Mouse (Mus musculus) C2C12 (cell line): ENCODE measurements around the gene Pole3. TPM values are rescaled to one million over a fixed set of nuclear protein-coding genes. Genes with fewer than 3 reads are reported as not detected.

Experiments used
- H3K27me3 ChIP-seq: one replicate; pipeline ENCODE4 v1.6.1; 2011; ENCODE audit not compliant: control insufficient read depth, insufficient read depth, insufficient read length
- H3K36me3 ChIP-seq: one replicate; pipeline ENCODE4 v1.6.1; 2011; ENCODE audit not compliant: control insufficient read depth, insufficient read depth
- H3K4me3 ChIP-seq: one replicate; pipeline ENCODE4 v1.5.1; 2011; ENCODE audit warnings: mild to moderate bottlenecking, control low read depth; ENCODE audit not compliant: poor library complexity, insufficient read depth, severe bottlenecking
- H3K79me2 ChIP-seq: one replicate; pipeline ENCODE4 v1.6.1; 2011; ENCODE audit not compliant: control insufficient read depth, insufficient read depth
- H3K79me3 ChIP-seq: one replicate; pipeline ENCODE4 v1.6.1; 2011; ENCODE audit warnings: low read depth, control low read depth
- H3ac ChIP-seq: one replicate; pipeline ENCODE3; 2011; ENCODE audit warnings: low read depth; ENCODE audit not compliant: control insufficient read depth, insufficient read length
- CEBPB ChIP-seq: IDR thresholded peaks from one replicate; pipeline ENCODE4 v1.6.1; 2011; ENCODE audit warnings: low read depth, mild to moderate bottlenecking, control low read depth, moderate library complexity
- CTCF ChIP-seq: IDR thresholded peaks from one replicate; pipeline ENCODE4 v1.5.1; 2011; ENCODE audit not compliant: control insufficient read depth, insufficient read depth, insufficient read length
- FOSL1 ChIP-seq: IDR thresholded peaks from one replicate; pipeline ENCODE4 v1.8.0; 2011; ENCODE audit warnings: mild to moderate bottlenecking, low read length; ENCODE audit not compliant: poor library complexity, insufficient read depth, severe bottlenecking
- MAX ChIP-seq: IDR thresholded peaks from one replicate; pipeline ENCODE4 v1.6.1; 2011; ENCODE audit warnings: mild to moderate bottlenecking, control low read depth
- MYOD1 ChIP-seq: IDR thresholded peaks from one replicate; pipeline ENCODE4 v1.6.1; 2011; ENCODE audit warnings: low read depth; ENCODE audit not compliant: control insufficient read depth, insufficient read length
- MYOG ChIP-seq: IDR thresholded peaks from one replicate; pipeline ENCODE4 v1.6.1; 2011; ENCODE audit not compliant: control insufficient read depth, insufficient read length; ENCODE audit errors: extremely low read depth
- USF1 ChIP-seq: IDR thresholded peaks from one replicate; pipeline ENCODE4 v1.6.1; 2011; ENCODE audit warnings: low read depth, mild to moderate bottlenecking, control low read depth, moderate library complexity
- polyA plus RNA-seq: library from polyadenylated mRNA; unstranded; fragments of >200 nt; fragmentation: generic; extraction: Trizol; gene quantifications from one replicate; pipeline ENCODE4 v1.2.1, GENCODE M21; 2012; ENCODE audit warnings: missing spikeins

The Pole3 gene
- polyA plus RNA-seq, 1 experiment, result 55.7 TPM

DNA sequence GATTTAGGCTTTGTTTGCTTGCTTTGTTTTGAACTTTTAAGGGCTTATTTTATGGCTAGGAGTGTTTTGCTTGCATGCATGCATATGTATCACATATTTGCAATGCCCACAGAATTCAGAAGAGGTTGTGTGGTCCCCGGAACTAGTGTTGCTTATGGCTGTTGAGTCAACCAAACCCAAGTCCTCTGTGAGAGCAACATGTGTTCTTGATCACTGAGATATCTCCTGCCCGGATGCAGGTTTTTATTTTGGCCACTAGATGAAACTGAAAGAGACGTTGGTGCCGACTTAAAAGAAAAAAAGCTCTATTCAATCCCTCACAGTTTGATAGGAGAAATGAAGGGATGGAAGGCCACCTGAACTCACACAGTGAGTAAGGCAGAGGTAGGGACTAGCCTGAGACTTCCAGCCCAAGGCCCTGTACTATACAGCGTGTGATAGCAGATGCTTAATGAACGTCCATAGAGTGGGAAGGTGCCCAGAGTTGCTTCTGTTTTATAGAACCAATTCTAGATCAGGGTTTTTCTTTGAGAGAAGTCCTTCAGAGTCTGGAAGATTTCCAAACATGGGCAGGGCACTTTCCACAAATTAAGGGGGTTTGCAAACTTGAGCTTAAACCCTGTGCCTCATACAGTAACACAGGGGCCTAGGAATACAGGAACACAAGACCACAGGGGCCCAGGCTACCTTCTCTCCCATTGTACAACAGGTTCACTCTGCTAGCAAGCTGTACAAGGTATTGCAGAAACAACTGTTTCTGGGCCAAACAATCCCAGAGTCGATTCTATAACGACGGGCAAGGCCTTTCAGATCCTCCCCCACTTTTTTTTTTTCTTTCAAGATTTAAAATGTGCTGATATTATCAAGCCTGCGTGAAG is 7.1 kb downstream of the Pole3 start:
- no peaks in the 10 kb centered on the region for H3K79me3 ChIP-seq
- peaks cover 27% of the 10 kb centered on the region for H3K79me2 ChIP-seq
- no peak for TF ChIP-seq CEBPB
- peaks cover 13% of the 10 kb centered on the region for H3K36me3 ChIP-seq
- H3K4me3 ChIP-seq, result no peak overlapping the region
- no peak overlapping the region for H3ac ChIP-seq
- H3K27me3 ChIP-seq, result no peaks in the 10 kb centered on the region

DNA sequence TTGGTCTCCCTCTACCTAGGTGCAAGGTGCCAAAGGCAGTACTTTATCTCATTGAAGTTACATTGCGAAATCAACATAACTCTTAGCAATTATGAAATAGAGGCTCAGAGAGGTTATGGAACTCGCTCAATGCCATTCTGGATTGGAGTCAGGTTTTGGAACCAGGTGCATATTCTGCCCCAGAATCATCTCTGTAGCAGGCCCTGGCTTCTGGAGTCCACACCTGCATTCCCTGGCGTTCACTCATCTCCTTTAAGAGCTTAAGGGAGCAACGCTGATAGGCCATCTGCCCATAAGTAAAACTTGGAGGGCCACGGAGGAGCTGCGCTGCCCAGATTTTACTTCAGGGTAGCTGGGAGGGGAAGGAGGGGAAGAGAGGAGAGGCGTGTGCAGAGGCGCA is 7.8 kb downstream of the Pole3 start:
- H3K79me3 ChIP-seq, result no peaks in the 10 kb centered on the region
- peaks cover 27% of the 10 kb centered on the region for H3K79me2 ChIP-seq
- TF ChIP-seq MAX (no peak), CEBPB (peak; percentile 49)
- no peak overlapping the region for H3ac ChIP-seq
- peaks cover 21% of the 10 kb centered on the region for H3K36me3 ChIP-seq
- H3K4me3 ChIP-seq, result no peak overlapping the region
- no peaks in the 10 kb centered on the region for H3K27me3 ChIP-seq

DNA sequence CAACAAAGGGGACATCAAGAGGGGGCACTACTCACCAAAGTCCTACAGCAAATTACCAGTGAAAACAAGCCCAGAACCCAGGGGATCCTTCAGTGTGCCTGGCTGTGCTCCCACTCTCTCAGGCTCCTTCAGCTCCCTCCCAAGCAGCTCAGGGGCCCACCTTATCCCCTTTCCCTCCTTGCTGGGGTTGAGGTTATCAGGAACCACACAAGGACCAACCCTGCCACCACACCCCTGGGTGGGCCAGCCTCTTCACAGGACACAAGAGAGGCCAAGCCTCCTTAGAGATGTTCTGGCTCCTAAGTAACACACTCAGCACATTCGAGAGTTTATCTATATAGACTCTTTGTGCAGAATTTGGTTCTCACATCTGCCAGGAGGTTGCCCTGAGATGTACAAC is 8.3 kb downstream of the Pole3 start:
- Histone ChIP-seq H3K36me3 (peaks cover 25% of the 10 kb centered on the region), H3K4me3 (no peak overlapping the region), H3K27me3 (no peaks in the 10 kb centered on the region), H3K79me3 (no peaks in the 10 kb centered on the region), H3K79me2 (peaks cover 27% of the 10 kb centered on the region), H3ac (no peak overlapping the region)
- TF ChIP-seq MYOD1 (no peak), FOSL1 (no peak), MAX (no peak), CTCF (no peak), MYOG (no peak), USF1 (no peak), CEBPB (no peak)

- TF ChIP-seq CTCF, result no peak
- no peak for TF ChIP-seq MAX
- TF ChIP-seq USF1, result no peak
- TF ChIP-seq MYOD1, result no peak
- no peak for TF ChIP-seq FOSL1
- TF ChIP-seq CEBPB, result no peak
- no peaks in the 10 kb centered on the region for H3K27me3 ChIP-seq
- peaks cover 27% of the 10 kb centered on the region for H3K79me2 ChIP-seq
- no peak overlapping the region for H3K4me3 ChIP-seq
- H3K36me3 ChIP-seq, result peaks cover 30% of the 10 kb centered on the region
- H3K79me3 ChIP-seq, result no peaks in the 10 kb centered on the region
- no peak overlapping the region for H3ac ChIP-seq
Measured at GRCm38 (mm10) chr4:62516079-62516478, 8.8 kb downstream of the Pole3 start.

DNA sequence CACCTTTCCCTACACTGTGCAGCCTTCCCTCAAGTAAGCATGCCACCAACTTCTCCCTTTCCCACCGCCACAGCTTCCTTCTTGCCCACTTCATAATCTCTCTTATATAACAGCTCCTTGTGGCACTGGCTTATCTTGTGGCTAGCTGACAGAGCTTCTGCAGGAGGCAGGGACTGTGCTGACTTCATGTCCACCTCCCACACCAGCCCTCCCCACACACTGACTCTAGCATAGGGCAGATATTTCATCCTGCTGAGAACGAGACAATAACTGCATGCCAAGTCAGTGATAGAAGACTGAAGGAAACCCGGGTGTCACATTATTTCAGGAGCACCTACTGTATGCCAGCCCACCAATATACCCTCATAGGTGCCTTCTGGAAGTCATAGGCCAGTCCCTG is 9.4 kb downstream of the Pole3 start:
- peaks cover 27% of the 10 kb centered on the region for H3K79me2 ChIP-seq
- TF ChIP-seq FOSL1 (no peak), CEBPB (no peak), MAX (no peak), MYOG (no peak), CTCF (no peak), USF1 (no peak), MYOD1 (no peak)
- H3K36me3 ChIP-seq, result peaks cover 36% of the 10 kb centered on the region
- no peaks in the 10 kb centered on the region for H3K27me3 ChIP-seq
- H3K4me3 ChIP-seq, result no peak overlapping the region
- no peak overlapping the region for H3ac ChIP-seq
- no peaks in the 10 kb centered on the region for H3K79me3 ChIP-seq

- TF ChIP-seq CTCF (no peak), FOSL1 (no peak), CEBPB (no peak), MYOG (no peak), MAX (no peak)
- Histone ChIP-seq H3K27me3 (no peaks in the 10 kb centered on the region), H3K36me3 (peaks cover 41% of the 10 kb centered on the region), H3ac (no peak overlapping the region), H3K79me2 (peaks cover 27% of the 10 kb centered on the region), H3K4me3 (no peak overlapping the region), H3K79me3 (no peaks in the 10 kb centered on the region)
Measured at GRCm38 (mm10) chr4:62514995-62515394, 9.9 kb downstream of the Pole3 start.
